Mouse (Mus musculus): ENCODE data around the gene Olfr1394. TPM values are rescaled to one million over a fixed set of nuclear protein-coding genes. Genes with fewer than 3 reads are reported as not detected.
"Not testable (repeated sequence)": the region's sequence is repeated elsewhere in the genome, so short reads cannot be mapped to it uniquely, and the experiment has no call there.

Gene Olfr1394
- polyA plus RNA-seq, 1 experiment from 2014 or later: not detected

DNA sequence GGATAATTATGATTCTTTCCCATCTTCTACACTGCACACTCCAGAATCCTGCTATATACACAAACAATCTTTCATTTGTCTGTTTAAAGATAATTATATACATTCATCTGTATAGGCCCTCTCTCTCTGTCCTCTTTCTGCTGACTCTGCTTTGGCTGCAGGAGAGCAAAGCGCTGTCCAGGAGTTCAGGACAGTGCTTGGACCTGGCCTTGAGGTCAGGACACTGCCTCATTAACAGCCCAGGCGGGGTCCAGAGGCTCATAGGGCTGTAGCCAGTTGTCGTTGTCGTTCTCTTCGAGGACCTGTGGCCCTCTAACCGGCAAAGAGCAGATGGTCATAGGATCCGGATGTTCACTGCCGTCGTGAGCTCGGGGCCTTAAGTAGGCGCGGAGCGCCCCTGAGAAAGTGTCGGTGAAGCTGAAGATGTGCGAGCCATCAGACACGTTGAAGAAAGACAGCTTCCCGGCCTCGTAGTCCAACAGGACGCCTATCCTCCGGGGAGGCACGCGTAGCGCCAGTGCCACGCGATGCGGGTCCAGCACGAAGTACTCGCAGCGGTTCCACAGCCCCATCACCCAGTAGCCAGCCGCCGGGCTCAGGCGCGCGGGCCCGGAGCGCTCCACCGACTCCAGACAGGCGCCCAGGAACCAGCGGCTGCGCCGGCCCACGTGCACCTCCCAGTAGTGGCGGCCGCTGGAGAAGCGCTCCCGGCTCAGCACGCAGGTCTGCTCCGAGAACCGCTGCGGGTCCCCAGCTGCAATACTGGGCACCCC, 14.8 kb downstream of the Olfr1394 start:
- DNase-seq (ENCODE audit: low spot score): no peak
- TF ChIP-seq EP300 (IDR thresholded peaks at IDR 0.05) (no peak), CTCF (IDR thresholded peaks at IDR 0.05) (no peak)
- Histone ChIP-seq H3K4me3 (ENCODE audit: low read depth, low read length) (0 out of 2 replicates have a peak overlapping the region, but pooled peaks have one; percentile 3), H3K36me3 (ENCODE audit: insufficient read depth, low read length) (no peaks in the 10 kb centered on the region), H3K27ac (ENCODE audit: low read length) (no peak overlapping the region), H3K4me1 (ENCODE audit: insufficient read depth, low read depth, low read length) (no peaks in the 10 kb centered on the region), H3K9me3 (ENCODE audit: low read length) (peaks cover 3% of the 10 kb centered on the region; the same call in 1 of the 2 replicates), H3K4me2 (replicated peaks; ENCODE audit: low read depth, low read length) (peak overlapping the region; percentile 45), H3K9ac (replicated peaks; ENCODE audit: low read depth) (no peak overlapping the region), H3K27me3 (replicated peaks; ENCODE audit: insufficient read depth, low read length) (peaks cover 9% of the 10 kb centered on the region; the same call in 1 of the 2 replicates)
- no peak for ATAC-seq
- WGBS: 6% methylated on average over 50 of the region's 50 CpGs

DNA sequence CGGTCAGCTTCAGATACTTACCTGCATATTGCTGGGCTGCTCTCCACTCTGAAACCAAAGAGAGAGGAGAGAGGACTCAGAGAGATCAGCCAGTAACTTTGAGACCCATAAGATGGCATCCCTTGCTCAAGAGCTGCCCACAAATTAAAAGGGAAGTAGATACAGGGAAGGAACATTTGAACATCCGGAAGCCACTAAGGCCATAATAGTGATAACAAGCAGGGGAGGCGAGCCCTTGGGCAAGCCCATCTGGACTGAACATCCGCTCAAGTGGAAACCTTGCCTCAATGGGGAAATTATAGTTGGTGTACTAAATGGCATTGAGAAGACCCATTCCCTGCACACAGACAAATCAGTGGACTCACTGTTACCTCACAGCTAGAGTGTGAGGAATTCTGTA, 16.4 kb downstream of the Olfr1394 start:
- peaks cover 9% of the 10 kb centered on the region; the same call in 1 of the 2 replicates for H3K27me3 ChIP-seq (replicated peaks; ENCODE audit: insufficient read depth, low read length)
- H3K4me3 ChIP-seq (ENCODE audit: low read depth, low read length): no peak overlapping the region
- ATAC-seq (no peak), DNase-seq (ENCODE audit: low spot score) (no peak)
- 90% methylated on average over 4 of the region's 4 CpGs for WGBS
- peaks cover 3% of the 10 kb centered on the region; the same call in 1 of the 2 replicates for H3K9me3 ChIP-seq (ENCODE audit: low read length)
- H3K4me2 ChIP-seq (replicated peaks; ENCODE audit: low read depth, low read length): no peak overlapping the region
- no peak overlapping the region for H3K9ac ChIP-seq (replicated peaks; ENCODE audit: low read depth)
- no peak for TF ChIP-seq CTCF (IDR thresholded peaks at IDR 0.05)
- TF ChIP-seq EP300 (IDR thresholded peaks at IDR 0.05): no peak
- no peaks in the 10 kb centered on the region for H3K36me3 ChIP-seq (ENCODE audit: insufficient read depth, low read length)
- H3K27ac ChIP-seq (ENCODE audit: low read length): no peak overlapping the region
- H3K4me1 ChIP-seq (ENCODE audit: insufficient read depth, low read depth, low read length): no peaks in the 10 kb centered on the region

DNA sequence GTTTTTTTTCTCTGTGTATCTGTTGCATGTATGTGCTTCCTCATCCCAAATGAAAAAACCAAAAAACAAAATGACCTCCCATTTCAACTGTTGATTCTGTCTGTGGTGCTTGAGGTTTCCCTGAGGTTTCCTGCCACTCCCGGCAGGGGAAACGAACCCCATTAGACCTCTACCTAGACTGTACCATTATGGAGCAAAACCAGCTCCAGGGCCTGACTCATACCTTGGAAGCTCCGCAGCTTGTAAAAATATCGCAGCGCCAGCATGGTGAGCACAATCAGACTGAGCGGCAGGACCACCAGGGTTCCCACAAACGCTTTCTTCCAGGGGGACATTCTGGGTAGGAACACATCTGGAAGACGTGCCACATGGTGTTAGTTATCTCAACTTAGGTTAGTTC, 21.2 kb downstream of the Olfr1394 start:
- no peaks in the 10 kb centered on the region for H3K9me3 ChIP-seq (ENCODE audit: low read length)
- no peaks in the 10 kb centered on the region for H3K27me3 ChIP-seq (replicated peaks; ENCODE audit: insufficient read depth, low read length)
- no peak overlapping the region for H3K9ac ChIP-seq (replicated peaks; ENCODE audit: low read depth)
- DNase-seq (ENCODE audit: low spot score) (no peak), ATAC-seq (no peak)
- H3K27ac ChIP-seq (ENCODE audit: low read length): no peak overlapping the region
- no peaks in the 10 kb centered on the region for H3K36me3 ChIP-seq (ENCODE audit: insufficient read depth, low read length)
- 83% methylated on average over 8 of the region's 8 CpGs for WGBS
- no peak for TF ChIP-seq EP300 (IDR thresholded peaks at IDR 0.05)
- no peak for TF ChIP-seq CTCF (IDR thresholded peaks at IDR 0.05)
- H3K4me1 ChIP-seq (ENCODE audit: insufficient read depth, low read depth, low read length): no peaks in the 10 kb centered on the region
- H3K4me2 ChIP-seq (replicated peaks; ENCODE audit: low read depth, low read length): no peak overlapping the region
- no peak overlapping the region for H3K4me3 ChIP-seq (ENCODE audit: low read depth, low read length)

DNA sequence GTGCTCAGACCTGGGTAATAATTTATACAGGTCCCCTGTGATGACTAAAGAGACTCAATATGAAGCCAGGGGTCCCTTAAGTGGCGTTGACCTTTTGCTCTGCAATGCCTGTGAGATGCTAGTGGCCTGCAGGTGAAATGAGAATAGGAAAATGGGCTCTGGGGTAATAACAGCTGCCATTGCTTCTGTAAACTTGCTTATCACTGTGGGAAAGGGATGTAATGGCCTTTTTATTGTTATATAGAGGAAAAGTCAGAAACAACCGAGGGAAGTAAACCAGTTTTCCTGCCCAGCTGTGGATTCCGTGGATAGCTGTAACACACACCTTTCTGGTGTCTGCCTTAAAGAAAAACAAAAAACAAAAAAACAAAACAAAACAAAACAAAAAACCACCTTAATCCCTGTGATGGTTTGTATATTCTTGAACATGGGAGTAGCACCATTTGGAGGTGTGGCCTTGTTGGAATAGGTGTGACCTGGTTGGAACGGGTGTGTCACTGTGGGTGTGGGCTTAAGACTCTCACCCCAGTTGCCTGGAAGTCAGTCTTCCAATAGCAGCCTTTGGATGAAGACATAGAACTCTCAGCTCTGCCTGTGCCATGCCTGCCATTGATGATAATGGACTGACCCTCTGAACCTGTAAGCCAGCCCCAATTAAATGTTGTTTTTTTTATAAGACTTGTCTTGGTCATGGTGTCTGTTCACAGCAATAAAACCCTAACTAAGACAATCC, 22.0 kb downstream of the Olfr1394 start:
- H3K9ac ChIP-seq (replicated peaks; ENCODE audit: low read depth); H3K9me3 ChIP-seq (ENCODE audit: low read length); DNase-seq (ENCODE audit: low spot score); H3K4me3 ChIP-seq (ENCODE audit: low read depth, low read length); H3K36me3 ChIP-seq (ENCODE audit: insufficient read depth, low read length); H3K4me1 ChIP-seq (ENCODE audit: insufficient read depth, low read depth, low read length); H3K27me3 ChIP-seq (replicated peaks; ENCODE audit: insufficient read depth, low read length); ATAC-seq; H3K4me2 ChIP-seq (replicated peaks; ENCODE audit: low read depth, low read length); H3K27ac ChIP-seq (ENCODE audit: low read length): not testable (repeated sequence)
- 76% methylated on average over 4 of the region's 4 CpGs for WGBS

DNA sequence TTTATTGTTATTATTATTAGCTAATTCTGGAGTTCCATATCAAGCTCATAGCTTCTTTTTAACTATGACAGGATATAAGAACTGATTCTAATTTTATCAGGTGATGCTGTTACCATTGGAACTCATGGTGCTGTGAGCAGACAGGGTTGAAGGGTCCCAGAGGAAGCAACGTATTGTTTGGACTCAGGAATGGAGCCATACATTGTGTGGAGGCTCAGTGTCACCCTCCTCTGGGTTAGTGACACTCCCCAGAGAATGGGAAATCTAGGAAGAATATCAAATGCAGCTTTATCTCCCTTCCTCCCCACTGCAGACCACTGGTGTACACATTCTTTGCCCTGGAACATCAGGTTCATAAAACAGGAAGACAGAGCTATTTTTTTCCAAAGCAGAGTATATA, 29.0 kb downstream of the Olfr1394 start:
- Histone ChIP-seq H3K36me3 (ENCODE audit: insufficient read depth, low read length) (no peaks in the 10 kb centered on the region; the same call in 1 of the 2 replicates), H3K27ac (ENCODE audit: low read length) (no peak overlapping the region), H3K4me3 (ENCODE audit: low read depth, low read length) (no peak overlapping the region), H3K4me1 (ENCODE audit: insufficient read depth, low read depth, low read length) (no peaks in the 10 kb centered on the region), H3K27me3 (replicated peaks; ENCODE audit: insufficient read depth, low read length) (no peaks in the 10 kb centered on the region), H3K4me2 (replicated peaks; ENCODE audit: low read depth, low read length) (no peak overlapping the region), H3K9ac (replicated peaks; ENCODE audit: low read depth) (no peak overlapping the region), H3K9me3 (ENCODE audit: low read length) (no peaks in the 10 kb centered on the region)
- no peak for DNase-seq (ENCODE audit: low spot score)
- WGBS: 34% methylated on average over 1 of the region's 1 CpGs
- no peak for ATAC-seq
- TF ChIP-seq EP300 (IDR thresholded peaks at IDR 0.05) (no peak), CTCF (IDR thresholded peaks at IDR 0.05) (no peak)

DNA sequence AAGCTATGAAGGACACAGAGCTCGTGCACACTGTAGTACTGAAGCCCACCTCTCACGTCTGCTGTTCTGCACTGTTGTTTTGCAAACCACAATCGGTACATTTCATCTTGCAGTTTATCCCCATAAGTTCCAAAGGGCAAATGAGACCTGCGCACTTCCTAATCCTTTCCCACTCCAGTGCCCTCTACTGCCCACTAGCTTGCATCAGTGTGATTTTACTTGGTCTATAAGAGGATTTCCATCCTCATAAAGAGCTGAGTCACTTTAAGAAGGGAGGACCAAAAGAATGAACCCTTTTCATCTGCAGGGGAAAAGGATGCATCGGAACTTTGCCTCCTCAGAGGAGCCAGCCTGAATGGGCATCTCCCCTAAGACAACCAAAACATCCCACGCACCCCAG, 32.3 kb downstream of the Olfr1394 start:
- 85% methylated on average over 6 of the region's 6 CpGs for WGBS
- H3K27me3 ChIP-seq (replicated peaks; ENCODE audit: insufficient read depth, low read length): no peaks in the 10 kb centered on the region
- no peak overlapping the region for H3K4me3 ChIP-seq (ENCODE audit: low read depth, low read length)
- no peak for TF ChIP-seq EP300 (IDR thresholded peaks at IDR 0.05)
- TF ChIP-seq CTCF (IDR thresholded peaks at IDR 0.05): peak; percentile 28; the same call in 1 of the 2 replicates
- H3K9ac ChIP-seq (replicated peaks; ENCODE audit: low read depth): no peak overlapping the region
- H3K9me3 ChIP-seq (ENCODE audit: low read length): no peaks in the 10 kb centered on the region
- no peak overlapping the region for H3K4me2 ChIP-seq (replicated peaks; ENCODE audit: low read depth, low read length)
- no peaks in the 10 kb centered on the region for H3K4me1 ChIP-seq (ENCODE audit: insufficient read depth, low read depth, low read length)
- DNase-seq (ENCODE audit: low spot score) (no peak), ATAC-seq (no peak)
- H3K27ac ChIP-seq (ENCODE audit: low read length): no peak overlapping the region
- no peaks in the 10 kb centered on the region; the same call in 1 of the 2 replicates for H3K36me3 ChIP-seq (ENCODE audit: insufficient read depth, low read length)
